ENCODE assay signal across 27 mouse cellular contexts in genomic region chrX:85226883-85227282, GRCm38 (mm10). TPM values are rescaled to one million over a fixed set of nuclear protein-coding genes. Genes with fewer than 3 reads are reported as not detected.
DNase-seq lines count a peak whose midpoint lies in the region; ATAC-seq lines count a peak whose summit lies in the region.
"Had no signal": no experiment of that assay in that cellular context is flagged by ENCODE, and none has a peak within 500 bp of the region (broad histone marks: within the 10 kb centered on the region; RNA-seq: fewer than 3 reads in every experiment).

No protein-coding gene starts in this region.

- intact Hi-C loops in heart, postnatal 25 days (cut with DNase I), result no loop called here

- DNase-seq in heart, adult 11 months, result peak; percentile 89
- no peak for DNase-seq in heart, postnatal 25 days (ENCODE audit: low spot score)
- DNase-seq in A20 (ENCODE audit: low read depth, low spot score), result peak; percentile 55
- peak; percentile 20 for DNase-seq in thymus, postnatal 0 days (ENCODE audit: low spot score)
- no peak for DNase-seq in kidney, postnatal 36 days
- DNase-seq in left cerebral cortex, adult 8-10 months (ENCODE audit: low spot score in 2 of 2), result no peak
- DNase-seq in spleen, adult 12 weeks (ENCODE audit: low spot score), result no peak
- DNase-seq: adrenal gland, postnatal 10 days; cerebellum, adult 18-20 months; gastrocnemius, postnatal 14 days; layer of hippocampus, postnatal 36 days; left cerebral cortex, postnatal 4 days; lung, adult 18-20 months had no signal

- peak; percentile 85 for ATAC-seq in common myeloid progenitor, adult 5-6 weeks (replicated peaks; ENCODE audit: low read depth, poor library complexity, severe bottlenecking)
- ATAC-seq: midbrain, embryonic 15.5 days had no signal

RNA-seq across cellular contexts. Expression of gene Fthl17a, which starts 22.6 kb away (rescaled TPM):
- total RNA-seq in heart, postnatal 25 days (2021), result not detected
- not detected in 2 replicates for total RNA-seq in common myeloid progenitor, adult 5-6 weeks (2017)
- 0.17 TPM in 1 of 2 replicates, not detected in the other for polyA plus RNA-seq in thymus, postnatal 0 days (2015; fragmentation: Nextera tagmentation; extraction: Ambion mirVana)
- total RNA-seq in left cerebral cortex, adult 8-10 months (2022), result not detected
- total RNA-seq: adrenal gland, postnatal 10 days; G1E; gastrocnemius, postnatal 14 days; layer of hippocampus, postnatal 36 days; left cerebral cortex, postnatal 4 days; liver, adult 2 months had no signal
- polyA plus RNA-seq: brain, embryonic 14.5 days; cortical plate, adult 2 months; embryonic facial prominence, embryonic 13.5 days; G1E; heart, embryonic 11.5 days; hindbrain, embryonic 13.5 days; intestine, embryonic 14.5 days; kidney, embryonic 14.5 days; liver, adult 2 months; midbrain, embryonic 15.5 days; spleen, adult 2 months; stomach, embryonic 16.5 days; urinary bladder, adult 2 months had no signal

Comparison
In these comparisons a context has a peak if more than half of its experiments do, and no peak if none do; other contexts are left out.
1. DNase-seq: peak in heart, adult 11 months (single experiment), A20 (single experiment) and thymus, postnatal 0 days (single experiment); none in heart, postnatal 25 days (single experiment), kidney, postnatal 36 days (0 of 2), left cerebral cortex, adult 8-10 months (0 of 2) and spleen, adult 12 weeks (single experiment).